Mouse (Mus musculus) cortical plate, adult 2 months (tissue): ENCODE results near the gene Tlk1. TPM values are rescaled to one million over a fixed set of nuclear protein-coding genes. Genes with fewer than 3 reads are reported as not detected.
"Not testable (repeated sequence)": the region's sequence is repeated elsewhere in the genome, so short reads cannot be mapped to it uniquely, and the experiment has no call there.

Experiments used
- H3K27ac ChIP-seq: fragments of 200-500 bp; 2 replicates; pipeline ENCODE4 v1.5.1; 2012; ENCODE audit warnings: low read length, control low read depth, inconsistent platforms; ENCODE audit not compliant: insufficient read depth
- H3K4me1 ChIP-seq: fragments of 200-500 bp; 2 replicates; pipeline ENCODE4 v1.6.1; 2011; ENCODE audit warnings: low read length; ENCODE audit not compliant: control insufficient read depth, insufficient read depth
- H3K4me3 ChIP-seq: fragments of 200-500 bp; 2 replicates; pipeline ENCODE4 v1.5.1; 2011; ENCODE audit warnings: mild to moderate bottlenecking, low read length, control low read depth; ENCODE audit not compliant: insufficient read depth
- CTCF ChIP-seq: fragments of 200-500 bp; IDR thresholded peaks from 2 replicates; pipeline ENCODE4 v1.5.1; 2011; ENCODE audit warnings: mild to moderate bottlenecking, control low read depth, low read length; ENCODE audit not compliant: insufficient read depth; ENCODE audit errors: extremely low read depth
- POLR2A ChIP-seq: fragments of 200-500 bp; IDR thresholded peaks from 2 replicates; pipeline ENCODE4 v1.6.1; 2011; ENCODE audit warnings: mild to moderate bottlenecking, low read length, control low read depth; ENCODE audit not compliant: insufficient read depth; ENCODE audit errors: extremely low read depth
- polyA plus RNA-seq: library from polyadenylated mRNA; depleted of rRNA; stranded (reverse); fragments of >200 nt; gene quantifications from 2 replicates; pipeline ENCODE4 v1.2.3, GENCODE M21; 2012

Tlk1 gene
- polyA plus RNA-seq, 1 experiment, result 45.5 TPM

GRCm38 (mm10) chr2:70823926-70824800 is 1.4 kb downstream of the Tlk1 start:
- Histone ChIP-seq H3K4me3 (peak overlapping the region; percentile 79), H3K4me1 (no peaks in the 10 kb centered on the region), H3K27ac (peak overlapping the region; percentile 95; the same call in 1 of the 2 replicates)
- TF ChIP-seq POLR2A, result no peak
- TF ChIP-seq CTCF, result peak; percentile 39; the same call in 1 of the 2 replicates

DNA sequence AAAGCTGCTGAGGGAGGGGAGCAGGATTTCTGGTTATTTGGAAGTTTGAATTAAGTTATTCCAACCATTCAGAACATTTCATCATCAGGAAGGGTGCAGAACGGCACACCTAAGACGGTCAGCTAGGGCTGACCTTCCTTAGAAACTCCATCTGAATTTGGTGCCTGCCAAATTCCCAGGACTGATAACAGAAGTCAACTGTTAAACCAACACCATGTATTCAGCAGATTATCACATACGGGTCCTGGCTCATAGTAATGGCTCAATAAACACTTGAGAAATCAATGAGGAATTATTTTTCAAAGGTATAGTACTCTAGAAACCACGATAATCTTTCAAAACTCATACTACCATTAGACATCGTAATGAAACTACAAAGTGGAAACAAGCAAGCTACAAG is 2.1 kb downstream of the Tlk1 start:
- no peak overlapping the region for H3K27ac ChIP-seq
- no peaks in the 10 kb centered on the region for H3K4me1 ChIP-seq
- TF ChIP-seq CTCF (no peak), POLR2A (no peak)
- H3K4me3 ChIP-seq, result peak overlapping the region; percentile 79; the same call in 1 of the 2 replicates

GRCm38 (mm10) chr2:70816939-70817338 is 8.6 kb downstream of the Tlk1 start:
- Histone ChIP-seq H3K4me1 (peaks cover 2% of the 10 kb centered on the region; the same call in 1 of the 2 replicates), H3K4me3 (no peak overlapping the region), H3K27ac (no peak overlapping the region)
- no peak for TF ChIP-seq CTCF

DNA sequence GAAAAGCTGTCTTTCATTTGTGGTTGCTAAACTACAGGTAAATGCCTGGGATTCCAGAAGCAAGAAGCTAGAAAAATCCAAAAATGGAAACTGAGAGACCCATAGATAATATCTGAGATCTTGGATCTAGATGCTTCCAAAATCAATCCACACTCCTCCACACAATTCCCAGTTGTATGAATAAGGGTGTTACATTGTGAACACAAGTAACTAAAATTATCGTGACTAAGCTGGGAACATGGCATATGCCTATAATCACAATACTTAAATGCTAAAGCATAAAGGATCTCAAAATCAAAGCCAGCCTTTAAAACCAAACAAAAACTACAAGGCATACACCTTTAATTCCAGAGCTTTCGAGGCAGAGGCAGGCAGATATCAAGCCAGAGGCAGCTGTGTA is 9.5 kb downstream of the Tlk1 start:
- no peak overlapping the region for H3K27ac ChIP-seq
- H3K4me3 ChIP-seq, result no peak overlapping the region
- H3K4me1 ChIP-seq, result peaks cover 2% of the 10 kb centered on the region; the same call in 1 of the 2 replicates
- no peak for TF ChIP-seq CTCF
- TF ChIP-seq POLR2A, result no peak

DNA sequence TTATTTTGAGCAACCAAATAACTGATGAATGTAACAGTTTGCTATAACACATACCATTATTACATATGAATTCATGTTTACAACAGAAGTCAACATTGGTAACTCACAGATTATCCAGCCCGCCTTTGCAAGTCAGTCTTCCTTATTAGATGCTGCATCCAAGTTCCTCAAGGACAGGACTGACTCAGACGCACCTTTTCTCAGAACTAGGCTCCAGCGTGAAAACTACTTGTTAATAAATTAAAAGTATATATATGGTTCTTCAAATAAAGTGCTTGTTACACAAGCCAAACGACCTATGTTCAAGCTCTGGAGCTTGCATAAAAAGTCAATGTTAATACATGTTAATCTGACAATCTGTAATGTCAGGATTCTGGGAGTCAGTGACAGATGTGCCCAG is 11.9 kb downstream of the Tlk1 start:
- no peak for TF ChIP-seq CTCF
- H3K27ac ChIP-seq, result no peak overlapping the region
- peaks cover 4% of the 10 kb centered on the region for H3K4me1 ChIP-seq
- no peak overlapping the region for H3K4me3 ChIP-seq

GRCm38 (mm10) chr2:70811476-70811875 is 14.1 kb downstream of the Tlk1 start:
- peaks cover 2% of the 10 kb centered on the region for H3K4me1 ChIP-seq
- TF ChIP-seq CTCF (no peak), POLR2A (no peak)
- no peak overlapping the region for H3K27ac ChIP-seq
- H3K4me3 ChIP-seq, result no peak overlapping the region

DNA sequence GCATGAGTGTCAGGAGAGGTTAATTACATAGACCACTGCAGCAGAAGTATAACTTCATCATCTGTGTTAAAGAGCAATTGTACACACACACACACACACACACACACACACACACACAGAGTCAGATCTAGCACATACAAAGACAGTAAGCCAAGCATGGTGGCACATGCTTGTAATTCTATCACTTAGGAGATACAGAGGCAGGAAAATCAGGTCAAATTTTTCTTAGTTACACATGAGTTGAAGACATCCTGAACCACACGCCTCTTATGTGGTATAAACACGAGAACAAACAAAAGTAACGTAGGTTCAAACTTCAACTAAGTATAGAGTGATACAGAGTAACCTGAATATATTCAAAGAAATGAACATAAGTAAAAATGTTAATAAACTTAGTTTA is 15.6 kb downstream of the Tlk1 start:
- Histone ChIP-seq H3K4me1 (peaks cover 2% of the 10 kb centered on the region), H3K27ac (no peak overlapping the region), H3K4me3 (no peak overlapping the region)
- TF ChIP-seq POLR2A (no peak), CTCF (no peak)

DNA sequence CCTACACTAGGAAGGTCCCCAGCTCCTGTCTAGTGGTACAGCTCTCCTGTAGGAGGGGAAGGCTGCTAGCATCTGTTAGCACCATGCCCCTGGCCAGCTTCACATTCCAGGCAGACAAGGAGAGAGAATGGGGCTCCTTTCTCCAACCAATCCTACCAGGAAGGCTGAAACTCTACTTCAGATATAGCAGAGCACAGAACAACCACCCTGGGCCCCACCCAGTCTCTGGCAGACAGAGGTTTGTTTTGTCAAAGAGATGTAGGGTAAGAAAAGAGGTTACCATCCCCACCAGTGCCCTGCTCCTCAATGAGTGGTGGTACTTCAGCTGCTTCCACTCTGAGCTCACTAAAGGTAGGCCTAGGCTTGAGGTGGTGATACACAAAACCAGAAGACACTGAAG is 16.8 kb downstream of the Tlk1 start:
- no peak overlapping the region for H3K27ac ChIP-seq
- H3K4me1 ChIP-seq, result peaks cover 2% of the 10 kb centered on the region
- H3K4me3 ChIP-seq, result no peak overlapping the region
- TF ChIP-seq CTCF (no peak), POLR2A (no peak)

- H3K4me1 ChIP-seq, H3K27ac ChIP-seq, H3K4me3 ChIP-seq: not testable (repeated sequence)
Measured at GRCm38 (mm10) chr2:70807678-70808077, 17.9 kb downstream of the Tlk1 start.

DNA sequence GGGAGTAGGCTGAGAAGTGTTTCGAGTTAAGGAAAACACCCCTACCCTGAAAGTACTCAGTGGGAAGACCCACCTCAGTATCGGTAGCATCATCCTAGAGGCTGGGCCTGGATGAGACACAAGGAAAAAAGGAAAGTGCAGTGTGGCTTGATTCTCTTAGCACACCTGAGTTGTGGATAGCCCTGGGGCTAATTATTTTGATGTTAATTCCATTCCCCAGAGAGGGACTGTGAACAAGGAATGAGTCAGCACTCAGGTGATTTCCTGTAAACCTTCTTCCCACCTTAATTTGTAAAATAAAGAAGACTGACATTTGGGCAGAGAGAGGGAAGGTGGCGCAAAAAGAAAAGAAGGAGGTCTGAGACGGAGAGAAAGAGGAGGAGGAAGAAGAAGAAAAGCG is 19.5 kb downstream of the Tlk1 start:
- Histone ChIP-seq H3K27ac (no peak overlapping the region), H3K4me1 (peaks cover 2% of the 10 kb centered on the region), H3K4me3 (no peak overlapping the region)
- no peak for TF ChIP-seq CTCF
- TF ChIP-seq POLR2A, result no peak

DNA sequence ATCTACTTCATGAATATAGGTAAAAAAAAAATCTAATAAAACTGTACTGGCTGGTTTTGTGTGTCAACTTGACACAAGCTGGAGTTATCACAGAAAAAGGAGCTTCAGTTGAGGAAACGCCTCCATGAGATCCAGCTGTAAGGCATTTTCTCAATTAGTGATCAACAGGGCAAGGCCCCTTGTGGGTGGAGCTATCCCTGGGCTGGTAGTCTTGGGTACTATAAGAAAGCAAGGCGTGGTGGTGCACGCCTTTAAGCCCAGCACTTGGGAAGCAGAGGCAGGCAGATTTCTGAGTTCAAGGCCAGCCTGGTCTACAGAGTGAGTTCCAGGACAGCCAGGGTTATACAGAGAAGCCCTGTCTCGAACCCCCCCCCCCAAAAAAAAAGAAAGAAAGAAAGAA is 21.8 kb downstream of the Tlk1 start:
- H3K27ac ChIP-seq, H3K4me3 ChIP-seq, H3K4me1 ChIP-seq: not testable (repeated sequence)
